Mouse (Mus musculus): ENCODE results near the gene Sec23ip.

DNA sequence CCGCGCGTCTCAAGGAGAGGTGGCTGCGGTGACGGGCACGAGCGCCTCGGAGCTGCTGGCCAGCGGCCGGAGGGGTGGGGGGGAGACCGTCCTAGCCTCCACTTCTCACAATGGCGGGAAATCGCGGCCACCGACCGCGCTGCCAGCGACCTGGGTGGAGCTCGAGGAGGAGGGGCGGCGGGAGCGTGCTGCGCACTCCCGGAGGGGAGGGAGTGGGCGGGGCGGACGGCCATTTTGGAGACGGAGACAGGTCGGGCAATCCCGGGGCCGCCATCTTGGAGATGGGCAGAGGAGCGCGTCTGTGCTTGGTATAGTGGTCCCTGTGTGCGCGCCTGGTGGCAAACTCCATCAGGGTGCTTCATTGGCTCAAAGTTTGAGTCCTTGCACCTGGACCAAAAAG is 4.4 kb upstream of the Sec23ip start, which contains the start of gene Mcmbp:
- no peak for TF ChIP-seq CTCF (IDR thresholded peaks at IDR 0.05; ENCODE audit: control insufficient read depth, insufficient read depth, insufficient read length)
- TF ChIP-seq USF1 (IDR thresholded peaks at IDR 0.05; ENCODE audit: low read depth) = no peak
- peak; percentile 49 for TF ChIP-seq MAX (IDR thresholded peaks at IDR 0.05)
- TF ChIP-seq MYOD1 (IDR thresholded peaks at IDR 0.05; ENCODE audit: control insufficient read depth, insufficient read length, low read depth) = no peak
- TF ChIP-seq CEBPB (IDR thresholded peaks at IDR 0.05; ENCODE audit: low read depth) = no peak

All from C2C12 (cell line).